Mouse (Mus musculus) limb, embryonic 15.5 days (tissue): ENCODE measurements around the gene Jak3. TPM values are rescaled to one million over a fixed set of nuclear protein-coding genes. Genes with fewer than 3 reads are reported as not detected.
"Not testable (repeated sequence)": the region's sequence is repeated elsewhere in the genome, so short reads cannot be mapped to it uniquely, and the experiment has no call there.

Experiments used
- ATAC-seq: fragments of 200-750 bp; cut with Nextera tagmentation; 2 replicates; pipeline ENCODE4 v1.8.0; 2017; ENCODE audit warnings: low read depth, moderate TSS enrichment; ENCODE audit not compliant: insufficient number of reproducible peaks, low FRiP score, low TSS enrichment
- H3K27ac ChIP-seq: fragments of 300-500 bp; sonication (generic); 2 replicates; pipeline ENCODE4 v1.5.1; 2015; ENCODE audit warnings: moderate library complexity, mild to moderate bottlenecking, inconsistent platforms
- H3K27me3 ChIP-seq: fragments of 300-500 bp; sonication (generic); 2 replicates; pipeline ENCODE4 v1.6.1; 2015; ENCODE audit warnings: inconsistent platforms
- H3K36me3 ChIP-seq: fragments of 300-500 bp; sonication (generic); 2 replicates; pipeline ENCODE4 v1.6.1; 2015; ENCODE audit warnings: inconsistent platforms
- H3K4me1 ChIP-seq: fragments of 300-500 bp; sonication (generic); 2 replicates; pipeline ENCODE4 v1.6.1; 2015; ENCODE audit warnings: inconsistent platforms
- H3K4me2 ChIP-seq: fragments of 300-500 bp; sonication (generic); 2 replicates; pipeline ENCODE4 v1.6.1; 2015; ENCODE audit warnings: mild to moderate bottlenecking, inconsistent platforms
- H3K4me3 ChIP-seq: fragments of 300-500 bp; sonication (generic); 2 replicates; pipeline ENCODE4 v1.5.1; 2015; ENCODE audit warnings: mild to moderate bottlenecking, inconsistent platforms
- H3K9ac ChIP-seq: fragments of 300-500 bp; sonication (generic); 2 replicates; pipeline ENCODE4 v1.6.1; 2015; ENCODE audit warnings: inconsistent platforms
- H3K9me3 ChIP-seq: fragments of 300-500 bp; sonication (generic); 2 replicates; pipeline ENCODE4 v1.6.1; 2016; ENCODE audit warnings: inconsistent platforms
- WGBS: fragments of 180-500 bp; shearing (Covaris S2); methylation state at CpG from one replicate; pipeline ENCODE4 v1.1.7; 2015; 5-methylcytosine and 5-hydroxymethylcytosine counted together
- polyA plus RNA-seq: library from polyadenylated mRNA; unstranded; fragments of >200 nt; fragmentation: Nextera tagmentation; extraction: Ambion mirVana; gene quantifications from 2 replicates; pipeline ENCODE4 v1.2.1, GENCODE M21; 2015

Gene Jak3
- polyA plus RNA-seq, 1 experiment from 2014 or later: 5.3 TPM

DNA sequence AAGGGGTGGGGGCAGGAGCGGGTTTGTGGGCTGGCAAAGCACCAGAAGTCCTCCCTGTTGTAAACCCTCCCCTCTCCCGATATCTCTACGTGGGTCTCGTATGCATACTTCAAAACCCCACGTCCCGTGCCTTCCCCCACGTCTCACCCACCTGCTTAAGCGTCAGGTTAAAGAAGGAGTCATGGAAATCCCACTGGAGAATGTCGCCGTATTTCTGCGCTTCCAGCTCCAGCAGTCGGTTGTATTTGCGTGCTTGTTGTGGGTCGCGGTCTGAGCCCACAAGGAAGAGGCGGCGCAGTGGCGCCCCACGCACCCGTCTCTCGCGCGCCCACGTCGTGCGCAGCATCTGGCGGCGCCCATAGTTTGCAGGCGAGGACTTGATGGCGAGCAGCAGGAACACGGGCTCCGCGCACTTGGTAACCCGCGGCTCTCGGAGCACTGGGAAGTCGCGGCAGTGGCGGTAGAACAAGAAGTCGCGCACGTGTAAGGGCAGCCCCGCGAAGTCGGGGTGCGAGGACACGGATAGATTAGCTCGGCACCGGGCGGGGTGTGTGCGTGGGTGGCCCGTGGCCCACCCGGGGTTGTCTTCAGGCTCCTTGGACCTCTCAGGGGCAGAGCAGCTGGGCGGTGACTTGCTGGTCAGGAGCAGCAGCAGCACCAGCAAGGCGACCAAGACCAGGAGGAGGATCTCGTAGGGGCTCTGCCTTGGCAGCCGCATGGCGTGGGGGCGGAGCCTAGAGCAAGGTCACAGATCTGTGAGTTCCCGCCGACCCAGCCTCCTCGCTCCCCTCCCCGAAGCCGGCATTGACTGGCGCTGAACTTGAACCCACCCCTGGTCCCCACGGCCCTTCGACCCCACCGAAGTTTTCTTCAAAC is 17.3 kb downstream of the Jak3 start:
- 0 out of 2 replicates have a peak, but pooled peaks have one; percentile 13 for ATAC-seq
- Histone ChIP-seq H3K9ac (no peak overlapping the region), H3K4me3 (peak overlapping the region; percentile 23), H3K9me3 (no peaks in the 10 kb centered on the region), H3K4me1 (peaks cover 19% of the 10 kb centered on the region), H3K4me2 (peak overlapping the region; percentile 25), H3K27ac (no peak overlapping the region), H3K36me3 (no peaks in the 10 kb centered on the region), H3K27me3 (peaks cover 88% of the 10 kb centered on the region)
- 8% methylated on average over 68 of the region's 68 CpGs for WGBS

DNA sequence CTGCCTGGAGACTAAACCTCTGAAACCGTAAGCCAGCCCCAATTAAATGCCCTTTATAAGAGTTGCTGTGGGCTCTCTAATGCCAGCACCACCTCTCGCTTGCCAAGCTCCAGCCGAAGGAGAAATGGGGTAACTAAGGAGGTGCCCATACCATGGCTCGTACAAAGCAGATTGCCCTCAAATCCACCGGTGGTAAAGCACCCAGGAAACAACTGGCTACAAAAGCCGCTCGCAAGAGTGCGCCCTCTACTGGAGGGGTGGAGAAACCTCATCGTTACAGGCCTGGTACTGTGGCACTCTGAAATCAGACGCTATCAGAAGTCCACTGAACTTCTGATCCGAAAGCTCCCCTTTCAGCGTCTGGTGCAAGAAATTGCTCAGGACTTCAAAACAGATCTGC is 19.4 kb downstream of the Jak3 start:
- Histone ChIP-seq H3K4me1 (peaks cover 16% of the 10 kb centered on the region), H3K27me3 (peaks cover 88% of the 10 kb centered on the region)
- H3K4me2 ChIP-seq, H3K9ac ChIP-seq, H3K9me3 ChIP-seq, H3K36me3 ChIP-seq, H3K27ac ChIP-seq, H3K4me3 ChIP-seq, ATAC-seq: not testable (repeated sequence)
- 64% methylated on average over 12 of the region's 12 CpGs for WGBS

DNA sequence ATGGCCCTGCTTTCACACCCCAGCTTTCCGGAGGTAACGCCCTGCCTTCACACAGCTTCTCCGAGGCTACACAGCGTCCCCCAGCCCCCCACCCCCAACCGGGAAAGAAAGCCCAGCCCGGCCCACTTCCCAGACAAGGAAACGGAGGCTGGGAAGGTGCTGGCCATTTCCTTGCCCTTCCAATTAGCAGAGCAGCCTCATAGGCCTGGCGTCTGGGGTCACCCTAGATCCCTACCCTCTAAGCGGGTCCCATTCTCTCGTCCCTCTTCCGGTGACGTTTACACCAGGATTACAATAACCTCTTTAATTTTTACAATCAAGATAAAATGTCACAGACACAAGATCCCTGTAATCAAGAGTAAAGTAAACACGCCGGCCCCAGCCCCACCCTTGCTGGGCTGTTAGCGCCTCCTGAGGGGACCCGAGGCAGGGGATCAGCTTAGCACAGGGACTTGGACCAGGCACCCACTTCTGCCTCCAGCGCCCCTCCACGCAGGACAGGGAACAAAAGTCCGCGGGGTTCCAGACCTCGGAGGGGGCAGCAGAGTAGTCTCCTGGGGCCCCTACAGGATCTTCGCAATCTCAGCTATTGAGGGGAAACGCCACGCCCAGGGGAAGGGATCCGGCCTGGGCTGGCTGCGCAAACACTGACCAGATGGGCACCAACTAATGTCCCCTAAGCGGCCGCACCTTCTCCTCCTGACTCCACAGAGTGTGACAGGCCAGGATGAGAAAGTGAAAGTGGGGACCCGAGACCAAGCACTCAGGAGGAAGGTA is 24.6 kb downstream of the Jak3 start:
- no peak for ATAC-seq
- Histone ChIP-seq H3K4me3 (peak overlapping the region; percentile 21), H3K4me2 (peak overlapping the region; percentile 37), H3K9ac (no peak overlapping the region), H3K27me3 (peaks cover 78% of the 10 kb centered on the region), H3K27ac (no peak overlapping the region), H3K9me3 (no peaks in the 10 kb centered on the region), H3K4me1 (peaks cover 12% of the 10 kb centered on the region), H3K36me3 (no peaks in the 10 kb centered on the region)
- WGBS: 5% methylated on average over 29 of the region's 29 CpGs

DNA sequence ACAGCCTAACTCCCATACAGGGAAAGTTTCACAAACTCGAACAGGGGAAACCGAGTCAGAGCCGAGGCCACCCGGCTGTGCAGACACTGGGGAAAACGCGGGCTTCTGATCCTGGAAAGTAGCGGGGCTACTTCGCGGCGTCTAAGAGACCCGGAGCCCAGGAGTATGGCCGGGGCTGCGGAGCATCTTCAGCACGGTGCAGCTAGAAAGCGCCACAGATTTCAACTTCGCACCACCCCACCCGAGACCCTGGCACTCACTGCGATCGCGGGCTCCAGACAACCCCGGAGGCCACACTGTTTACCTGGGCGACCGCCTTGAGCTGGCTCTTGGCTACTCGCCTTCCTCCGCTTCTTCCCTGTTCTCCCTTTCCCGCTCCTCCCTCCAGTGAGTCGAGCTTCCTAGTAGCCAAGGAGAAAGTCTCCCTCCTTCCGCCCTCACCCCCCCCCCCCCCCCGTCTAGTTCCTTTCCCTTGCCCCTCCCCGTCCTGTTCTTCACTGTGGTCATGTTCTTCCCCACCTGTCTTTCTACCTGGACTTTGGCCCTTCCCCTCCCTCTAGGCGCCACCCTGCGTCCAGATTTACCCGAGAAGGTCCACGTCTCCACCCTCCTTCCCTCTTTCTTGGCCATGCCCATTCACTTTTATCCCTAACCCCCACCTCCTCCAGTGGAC is 25.5 kb downstream of the Jak3 start, which contains the start of gene B3gnt3:
Gene B3gnt3 (minus strand): TSS at position 376 of the 673 bp plus-strand sequence.
- no peak for ATAC-seq
- no peak within 1 kb of the TSS for H3K27ac ChIP-seq
- peak within 1 kb of the TSS; percentile 37 for H3K4me2 ChIP-seq
- no peak within 1 kb of the TSS for H3K9ac ChIP-seq
- H3K4me1 ChIP-seq: peaks cover 12% of the 10 kb centered on the region
- H3K9me3 ChIP-seq: no peaks in the 10 kb centered on the region
- WGBS: 17% methylated on average over 31 of the region's 34 CpGs
- no peaks in the 10 kb centered on the region for H3K36me3 ChIP-seq
- H3K4me3 ChIP-seq: peak within 1 kb of the TSS; percentile 21
- H3K27me3 ChIP-seq: peaks cover 72% of the 10 kb centered on the region

GRCm38 (mm10) chr8:71702087-71702432 is 26.0 kb downstream of the Jak3 start:
- H3K27me3 ChIP-seq: peaks cover 72% of the 10 kb centered on the region
- ATAC-seq: no peak
- H3K9me3 ChIP-seq: no peaks in the 10 kb centered on the region
- H3K36me3 ChIP-seq: no peaks in the 10 kb centered on the region
- no peak overlapping the region for H3K4me3 ChIP-seq
- H3K4me1 ChIP-seq: peaks cover 12% of the 10 kb centered on the region
- H3K4me2 ChIP-seq: no peak overlapping the region
- no peak overlapping the region for H3K9ac ChIP-seq
- 25% methylated on average over 4 of the region's 4 CpGs for WGBS
- no peak overlapping the region for H3K27ac ChIP-seq

DNA sequence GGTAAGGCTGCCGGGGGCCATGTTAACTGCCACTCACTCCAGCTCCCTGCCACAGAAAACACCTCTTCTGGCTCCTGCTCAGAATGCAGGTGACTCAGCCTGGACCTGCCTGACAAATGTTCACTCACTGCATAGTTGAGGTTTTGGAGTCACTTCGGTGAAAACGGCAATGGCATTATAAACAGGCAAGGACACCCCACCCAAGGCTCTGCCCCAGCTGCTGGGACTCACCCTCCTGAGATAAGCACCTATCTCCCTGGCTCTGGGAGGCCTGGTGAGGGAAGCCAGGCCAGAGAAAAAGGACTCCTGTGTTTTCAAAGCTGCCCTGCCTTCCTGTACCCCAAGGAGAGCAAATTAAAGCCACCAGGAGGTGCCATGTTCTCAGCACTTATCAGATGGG is 26.8 kb downstream of the Jak3 start:
- Histone ChIP-seq H3K27me3 (peaks cover 80% of the 10 kb centered on the region), H3K36me3 (no peaks in the 10 kb centered on the region), H3K9me3 (no peaks in the 10 kb centered on the region), H3K4me3 (no peak overlapping the region), H3K9ac (no peak overlapping the region), H3K27ac (no peak overlapping the region), H3K4me2 (no peak overlapping the region), H3K4me1 (peaks cover 12% of the 10 kb centered on the region)
- no peak for ATAC-seq
- 75% methylated on average over 3 of the region's 3 CpGs for WGBS

- H3K9me3 ChIP-seq, H3K9ac ChIP-seq, H3K27ac ChIP-seq, H3K4me2 ChIP-seq, ATAC-seq, H3K36me3 ChIP-seq, H3K4me3 ChIP-seq: not testable (repeated sequence)
- peaks cover 12% of the 10 kb centered on the region for H3K4me1 ChIP-seq
- peaks cover 81% of the 10 kb centered on the region for H3K27me3 ChIP-seq
Observed at GRCm38 (mm10) chr8:71703400-71703799, 27.3 kb downstream of the Jak3 start.

- H3K4me1 ChIP-seq: peaks cover 9% of the 10 kb centered on the region; the same call in 1 of the 2 replicates
- H3K36me3 ChIP-seq: no peaks in the 10 kb centered on the region
- H3K27me3 ChIP-seq: peaks cover 55% of the 10 kb centered on the region
- ATAC-seq: no peak
- no peaks in the 10 kb centered on the region for H3K9me3 ChIP-seq
- no peak overlapping the region for H3K4me2 ChIP-seq
- H3K4me3 ChIP-seq: no peak overlapping the region
- WGBS: 37% methylated on average over 8 of the region's 8 CpGs
- no peak overlapping the region for H3K9ac ChIP-seq
- H3K27ac ChIP-seq: no peak overlapping the region
Observed at GRCm38 (mm10) chr8:71707874-71708273, 31.8 kb downstream of the Jak3 start.

GRCm38 (mm10) chr8:71709134-71709799 is 33.2 kb downstream of the Jak3 start:
- peaks cover 9% of the 10 kb centered on the region; the same call in 1 of the 2 replicates for H3K4me1 ChIP-seq
- H3K4me2 ChIP-seq: peak overlapping the region; percentile 35
- no peaks in the 10 kb centered on the region for H3K9me3 ChIP-seq
- H3K36me3 ChIP-seq: no peaks in the 10 kb centered on the region
- H3K27me3 ChIP-seq: peaks cover 44% of the 10 kb centered on the region
- H3K9ac ChIP-seq: no peak overlapping the region
- 35% methylated on average over 25 of the region's 25 CpGs for WGBS
- ATAC-seq: no peak
- H3K4me3 ChIP-seq: no peak overlapping the region
- no peak overlapping the region for H3K27ac ChIP-seq

DNA sequence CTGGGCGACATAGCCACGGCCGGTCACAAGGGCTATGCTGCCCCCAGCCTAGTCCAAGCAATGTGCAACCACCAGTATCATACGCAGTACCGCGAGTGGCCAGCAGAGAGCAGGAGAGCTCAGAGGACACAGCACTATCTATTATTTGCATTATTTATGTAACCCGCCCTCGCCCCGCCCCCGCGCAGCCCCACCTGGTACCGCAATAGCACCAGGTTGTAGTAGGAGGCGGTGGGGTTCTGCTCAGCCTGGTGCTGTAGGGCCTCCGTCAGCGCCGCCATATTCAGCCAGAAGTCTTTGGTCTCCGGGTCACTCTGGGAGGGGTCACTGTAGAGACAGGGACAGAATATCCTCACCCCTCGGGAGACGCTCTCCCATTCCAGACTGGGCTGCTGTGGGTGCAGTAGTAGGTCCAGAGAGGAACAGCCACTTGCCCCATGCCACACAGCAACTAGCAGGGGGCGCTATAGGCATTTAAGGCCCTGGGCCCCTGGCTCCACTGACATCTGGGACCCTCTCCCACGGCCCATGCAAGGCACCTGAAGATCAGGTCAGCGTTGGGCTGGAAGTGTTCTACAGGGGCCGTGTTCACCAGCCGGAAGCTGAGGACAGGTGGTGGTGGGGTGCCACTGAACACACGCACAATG is 33.8 kb downstream of the Jak3 start:
- Histone ChIP-seq H3K9ac (no peak overlapping the region), H3K27me3 (peaks cover 40% of the 10 kb centered on the region), H3K4me1 (peaks cover 9% of the 10 kb centered on the region; the same call in 1 of the 2 replicates), H3K27ac (no peak overlapping the region), H3K4me3 (0 out of 2 replicates have a peak overlapping the region, but pooled peaks have one; percentile 11), H3K36me3 (no peaks in the 10 kb centered on the region), H3K4me2 (peak overlapping the region; percentile 35), H3K9me3 (no peaks in the 10 kb centered on the region)
- 20% methylated on average over 25 of the region's 25 CpGs for WGBS
- no peak for ATAC-seq

- H3K4me1 ChIP-seq: peaks cover 9% of the 10 kb centered on the region; the same call in 1 of the 2 replicates
- H3K9ac ChIP-seq: no peak overlapping the region
- 75% methylated on average over 2 of the region's 2 CpGs for WGBS
Observed at GRCm38 (mm10) chr8:71711574-71711973, 35.5 kb downstream of the Jak3 start.

More at GRCm38 (mm10) chr8:71711574-71711973, 35.5 kb downstream of the Jak3 start:
- H3K27ac ChIP-seq: no peak overlapping the region
- H3K27me3 ChIP-seq: peaks cover 36% of the 10 kb centered on the region
- H3K4me3 ChIP-seq: no peak overlapping the region
- no peak for ATAC-seq
- H3K36me3 ChIP-seq: no peaks in the 10 kb centered on the region
- no peaks in the 10 kb centered on the region for H3K9me3 ChIP-seq
- H3K4me2 ChIP-seq: no peak overlapping the region
